8 mouse cellular contexts compared by ENCODE assay signal in genomic region chr12:100282025-100282885, GRCm38 (mm10).
DNase-seq lines count a peak whose midpoint lies in the region; ATAC-seq and TF ChIP-seq lines count a peak whose summit lies in the region.

No protein-coding gene starts in this region.

- peak; percentile 70 for DNase-seq in right cerebral cortex, postnatal 10 days (ENCODE audit: low spot score in 2 of 2)
- DNase-seq in right cerebral cortex, postnatal 4 days: no peak
- peak; percentile 66 for DNase-seq in lung, adult 2 months
- peak; percentile 41 for DNase-seq in retina, embryonic 14.5 days (ENCODE audit: low spot score)
- no peak for DNase-seq in cerebellum, postnatal 14 days
- DNase-seq in left cerebral cortex, postnatal 36 days (ENCODE audit: low spot score in 2 of 2): no peak

- TF ChIP-seq CTCF in lung, adult 2 months (IDR thresholded peaks at IDR 0.05; ENCODE audit: insufficient read depth, low read length): no peak

- intact Hi-C loops in left cerebral cortex, postnatal 36 days (cut with DNase I): no loop called here

- 0 out of 2 replicates have a peak overlapping the region, but pooled peaks have one; percentile 6 for H3K9ac ChIP-seq in embryonic facial prominence, embryonic 13.5 days
- 0 out of 2 replicates have a peak overlapping the region, but pooled peaks have one; percentile 5 for H3K9ac ChIP-seq in hindbrain, embryonic 13.5 days

- no peak for TF ChIP-seq POLR2A in lung, adult 2 months (IDR thresholded peaks at IDR 0.05; ENCODE audit: borderline replicate concordance, extremely low read depth, low read depth, low read length)

- H3K4me2 ChIP-seq in embryonic facial prominence, embryonic 13.5 days: no peak overlapping the region
- no peak overlapping the region for H3K4me2 ChIP-seq in hindbrain, embryonic 13.5 days

- 35% methylated on average over 8 of the region's 8 CpGs for WGBS in embryonic facial prominence, embryonic 13.5 days
- WGBS in hindbrain, embryonic 13.5 days: 47% methylated on average over 8 of the region's 8 CpGs
- 40% methylated on average over 8 of the region's 8 CpGs for WGBS in lung, adult 2 months

- H3K9me3 ChIP-seq in embryonic facial prominence, embryonic 13.5 days: no peaks in the 10 kb centered on the region
- no peaks in the 10 kb centered on the region for H3K9me3 ChIP-seq in hindbrain, embryonic 13.5 days

- peaks cover 39% of the 10 kb centered on the region for H3K4me1 ChIP-seq in embryonic facial prominence, embryonic 13.5 days
- H3K4me1 ChIP-seq in hindbrain, embryonic 13.5 days (replicated peaks): peaks cover 37% of the 10 kb centered on the region
- H3K4me1 ChIP-seq in lung, adult 2 months (ENCODE audit: control insufficient read depth, insufficient read depth, low read length): peaks cover 28% of the 10 kb centered on the region

- H3K4me3 ChIP-seq in embryonic facial prominence, embryonic 13.5 days: no peak overlapping the region
- H3K4me3 ChIP-seq in hindbrain, embryonic 13.5 days: no peak overlapping the region
- H3K4me3 ChIP-seq in lung, adult 2 months (replicated peaks; ENCODE audit: extremely low read depth, low read depth, low read length): no peak overlapping the region

- ATAC-seq in embryonic facial prominence, embryonic 13.5 days (ENCODE audit: insufficient number of reproducible peaks, insufficient read depth, low FRiP score, low TSS enrichment, low read depth): peak; percentile 71
- peak; percentile 74 for ATAC-seq in hindbrain, embryonic 13.5 days (ENCODE audit: low FRiP score)

- H3K27me3 ChIP-seq in embryonic facial prominence, embryonic 13.5 days: no peaks in the 10 kb centered on the region
- H3K27me3 ChIP-seq in hindbrain, embryonic 13.5 days: no peaks in the 10 kb centered on the region

- no peaks in the 10 kb centered on the region for H3K36me3 ChIP-seq in embryonic facial prominence, embryonic 13.5 days
- H3K36me3 ChIP-seq in hindbrain, embryonic 13.5 days: no peaks in the 10 kb centered on the region

- peak overlapping the region; percentile 76 for H3K27ac ChIP-seq in embryonic facial prominence, embryonic 13.5 days
- H3K27ac ChIP-seq in hindbrain, embryonic 13.5 days: peak overlapping the region; percentile 85

Comparison
In these comparisons a context has a peak if more than half of its experiments do, and no peak if none do; other contexts are left out.
1. DNase-seq: peak in right cerebral cortex, postnatal 10 days (2 of 2), lung, adult 2 months (single experiment) and retina, embryonic 14.5 days (single experiment); none in right cerebral cortex, postnatal 4 days (single experiment), cerebellum, postnatal 14 days (0 of 2) and left cerebral cortex, postnatal 36 days (0 of 2).